Mouse (Mus musculus) left cerebral cortex, adult 18-20 months (tissue): ENCODE data around the gene Tst. TPM values are rescaled to one million over a fixed set of nuclear protein-coding genes. Genes with fewer than 3 reads are reported as not detected.

Experiments used
- total RNA-seq, 2 experiments: library from RNA; stranded (reverse); gene quantifications; 2 replicates each; pipeline ENCODE4 v1.2.3; 2021

Gene Tst
- total RNA-seq, 2 experiments from 2014 or later, result 31.6 to 33.8 TPM

Other genes with a start within 250 kb of the Tst start
- gene Ift27, start 231.8 kb downstream of the Tst start, total RNA-seq, result 10 to 100 TPM; 28.6 to 30.7 TPM
- 100 to 1,000 TPM in 1 of 2 experiments, 10 to 100 TPM in 1; 91.2 to 126 TPM for gene Pvalb, start 199.5 kb downstream of the Tst start, total RNA-seq
- gene Ncf4, start 161.1 kb downstream of the Tst start, total RNA-seq, result 1 to 10 TPM in 1 of 2 experiments, under 1 TPM in 1; 0.95 to 1.5 TPM
- gene Csf2rb2, start 100.2 kb downstream of the Tst start, total RNA-seq, result under 1 TPM; 0.66 to 0.72 TPM
- gene Csf2rb, start 80.2 kb downstream of the Tst start, total RNA-seq, result under 1 TPM; 0.66 to 1.00 TPM
- not detected for gene Tex33, start 10.0 kb downstream of the Tst start, total RNA-seq
- gene Mpst, start 509 bp upstream of the Tst start, total RNA-seq, result 10 to 100 TPM; 28.4 to 33.0 TPM
- gene Kctd17, start 22.7 kb upstream of the Tst start, total RNA-seq, result 100 to 1,000 TPM; 313 to 338 TPM
- gene Tmprss6, start 62.7 kb upstream of the Tst start, total RNA-seq, result 1 to 10 TPM in 1 of 2 experiments, under 1 TPM in 1; 0.23 to 1.4 TPM
- under 1 TPM in 1 of 2 experiments, not detected in 1; 0.28 TPM for gene Il2rb, start 89.4 kb upstream of the Tst start, total RNA-seq
- 1 to 10 TPM in 1 of 2 experiments, under 1 TPM in 1; 0.84 to 1.3 TPM for gene C1qtnf6, start 125.5 kb upstream of the Tst start, total RNA-seq
- gene Sstr3, start 138.8 kb upstream of the Tst start, total RNA-seq, result 10 to 100 TPM; 22.1 to 25.2 TPM
- gene Rac2, start 166.9 kb upstream of the Tst start, total RNA-seq, result 1 to 10 TPM; 2.9 to 4.6 TPM
- 10 to 100 TPM; 10.1 to 10.4 TPM for gene Cyth4, start 191.1 kb upstream of the Tst start, total RNA-seq